Mouse (Mus musculus) Patski (cell line): ENCODE data around the gene Mdm4. TPM values are rescaled to one million over a fixed set of nuclear protein-coding genes. Genes with fewer than 3 reads are reported as not detected.

Experiments
- ATAC-seq: fragments of 100-300 bp; one replicate; pipeline ENCODE4 v1.8.0; 2021
- CTCF ChIA-PET: fragments of 350-600 bp; sonication (Branson Sonifier 250); formaldehyde crosslinking; loops from one replicate; lab custom pipeline; 2022; ENCODE audit warnings: inconsistent platforms; lab: Charles Lee
- POLR2A ChIA-PET: fragments of 350-600 bp; sonication (Branson Sonifier 250); formaldehyde crosslinking; loops from one replicate; lab custom pipeline; 2022; ENCODE audit warnings: antibody characterized with exemption, inconsistent platforms; lab: Charles Lee
- DNase-seq: peaks from one replicate; pipeline ENCODE4 v3.0.0-alpha.2; 2011; ENCODE audit warnings: low read depth, low spot score
- H3K27me3 ChIP-seq: fragments of 371-371 bp; one replicate; pipeline ENCODE4 v1.5.1; 2021
- CTCF ChIP-seq: fragments of 100-300 bp; IDR thresholded peaks from one replicate; pipeline ENCODE4 v1.5.1; 2021
- in situ Hi-C: fragments of 300-500 bp; cut with MboI; formaldehyde crosslinking; loops from 3 replicates; pipeline ENCODE4 v1.11.1; 2018; ENCODE audit warnings: low pct_unique_long_range_greater_than_20kb, mixed read lengths
- polyA plus RNA-seq: library from polyadenylated mRNA; unstranded; gene quantifications from one replicate; pipeline ENCODE4 v1.2.3, GENCODE M21; 2021

The Mdm4 gene
- polyA plus RNA-seq, 1 experiment from 2014 or later = 59.2 TPM

DNA sequence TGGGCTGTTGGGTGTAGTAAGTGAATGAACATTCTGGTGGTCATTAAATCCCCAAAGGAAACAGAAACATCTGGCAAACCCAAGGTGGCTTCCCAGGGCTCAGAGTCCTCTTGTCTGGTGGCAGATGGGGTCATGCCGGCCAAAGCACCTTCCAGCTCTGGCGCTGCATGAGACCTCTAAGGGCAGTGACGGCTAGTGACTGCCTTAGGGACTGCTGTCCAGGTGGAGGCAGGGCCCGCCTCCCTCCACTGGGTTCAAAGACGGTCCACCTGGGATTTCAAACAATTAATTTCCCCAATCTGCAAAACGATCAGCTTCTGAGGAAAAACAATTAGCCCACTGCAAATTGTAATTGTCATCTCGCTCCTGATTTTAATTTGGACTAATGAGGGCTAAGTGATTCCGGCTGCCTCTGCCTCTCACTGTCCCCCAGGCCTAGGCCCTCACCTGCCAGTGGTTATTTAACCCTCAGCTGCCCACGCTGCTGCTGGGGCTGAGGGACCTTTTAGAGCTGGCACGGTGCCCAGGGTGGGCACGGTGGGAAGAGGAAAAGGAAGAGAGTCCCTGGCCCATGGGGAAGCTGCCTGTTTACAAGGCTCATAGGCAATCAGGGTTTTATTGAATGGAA, 119.8 kb downstream of the Mdm4 start:
- ChIA-PET POLR2A (no interaction called here), CTCF (no interaction called here)
- TF ChIP-seq CTCF = no peak
- ATAC-seq (no peak), DNase-seq (no peak)
- in situ Hi-C loops = no loop called here
- peaks cover 13% of the 10 kb centered on the region for H3K27me3 ChIP-seq

DNA sequence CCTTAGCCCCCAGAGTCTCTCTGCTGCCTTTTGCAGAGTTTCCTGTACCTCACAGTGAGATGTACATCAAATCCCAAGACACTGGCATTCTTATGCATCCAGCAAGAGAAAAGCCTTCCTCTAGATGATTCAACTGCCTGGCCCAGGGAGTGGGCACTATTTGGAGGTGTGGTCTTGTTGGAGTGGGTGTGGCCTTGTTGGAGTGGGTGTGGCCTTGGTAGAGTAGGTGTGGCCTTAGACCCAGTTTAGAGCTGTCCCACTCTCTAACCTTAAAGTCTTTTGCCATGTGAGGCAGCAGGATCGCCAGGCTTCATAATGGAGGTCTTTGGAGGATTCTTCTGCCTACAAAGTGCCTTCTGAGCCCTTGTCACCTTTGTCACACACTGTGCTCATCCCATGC, 120.4 kb downstream of the Mdm4 start:
- H3K27me3 ChIP-seq = peaks cover 19% of the 10 kb centered on the region
- no peak for TF ChIP-seq CTCF
- no peak for ATAC-seq
- CTCF ChIA-PET = no interaction called here
- POLR2A ChIA-PET = no interaction called here
- no peak for DNase-seq
- in situ Hi-C loops = no loop called here

Other genes with a start within 250 kb of the Mdm4 start
- not detected for gene Lrrn2, start 150.3 kb downstream of the Mdm4 start, polyA plus RNA-seq
- 2.3 TPM for gene Pik3c2b, start 15.1 kb upstream of the Mdm4 start, polyA plus RNA-seq
- gene Ppp1r15b, start 100.6 kb upstream of the Mdm4 start, polyA plus RNA-seq = 44.2 TPM
- gene Plekha6, start 133.6 kb upstream of the Mdm4 start, polyA plus RNA-seq = 17.6 TPM